Mouse (Mus musculus): ENCODE data around the gene Rundc3a.

- no peak for TF ChIP-seq POLR2A (IDR thresholded peaks at IDR 0.05; ENCODE audit: insufficient read depth, low read depth, low read length)
- TF ChIP-seq CTCF (IDR thresholded peaks at IDR 0.05): no peak
These were observed 5.9 kb downstream of the Rundc3a start for GRCm38 (mm10) chr11:102399107-102399506.
